In the genomic region with DNA sequence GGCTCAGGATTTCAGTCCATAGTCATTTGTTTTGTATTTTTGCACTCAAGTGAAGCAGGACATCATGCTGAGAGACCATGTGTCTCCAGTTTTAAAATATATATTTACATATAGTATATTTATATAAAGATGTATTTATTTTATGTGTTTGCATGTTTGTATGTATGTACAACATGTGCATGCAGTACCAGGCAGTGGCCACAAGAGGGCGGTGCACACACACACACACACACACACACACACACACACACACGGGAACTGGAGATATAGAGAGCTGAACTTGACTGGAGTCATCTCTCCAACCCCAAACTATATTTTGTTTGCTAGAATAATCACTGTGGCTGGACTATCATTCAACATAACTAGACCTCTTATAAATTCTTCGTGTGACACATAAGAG, we compare ENCODE assay signal across 14 mouse cellular contexts.
DNase-seq lines count a peak whose midpoint lies in the region; ATAC-seq and TF ChIP-seq lines count a peak whose summit lies in the region.
"Had no signal": no experiment of that assay in that cellular context is flagged by ENCODE, and none has a peak within 500 bp of the region (broad histone marks: within the 10 kb centered on the region; RNA-seq: fewer than 3 reads in every experiment).

No protein-coding gene starts in this region.

- 91% methylated on average over 3 of the region's 3 CpGs for WGBS in forebrain, embryonic 15.5 days
- WGBS in forebrain, embryonic 16.5 days, result 87% methylated on average over 3 of the region's 3 CpGs
- 77% methylated on average over 3 of the region's 3 CpGs for WGBS in stomach, postnatal 0 days
- WGBS in midbrain, embryonic 14.5 days, result 84% methylated on average over 3 of the region's 3 CpGs

- H3K4me3 ChIP-seq in forebrain, embryonic 15.5 days, result no peak overlapping the region
- H3K4me3 ChIP-seq in forebrain, embryonic 16.5 days (replicated peaks; ENCODE audit: low read length), result no peak overlapping the region
- no peak overlapping the region for H3K4me3 ChIP-seq in layer of hippocampus, adult 2 months
- H3K4me3 ChIP-seq in testis, adult 2 months (ENCODE audit: control insufficient read depth, low read depth, low read length), result no peak overlapping the region
- no peak overlapping the region for H3K4me3 ChIP-seq in stomach, postnatal 0 days (ENCODE audit: low read depth, low read length)
- H3K4me3 ChIP-seq in midbrain, embryonic 14.5 days (replicated peaks; ENCODE audit: low read depth, low read length), result no peak overlapping the region
- H3K4me3 ChIP-seq: limb, embryonic 13.5 days; midbrain, embryonic 15.5 days had no signal

- H3K27ac ChIP-seq in forebrain, embryonic 15.5 days (replicated peaks), result peak overlapping the region; percentile 89; the same call in 1 of the 2 replicates
- H3K27ac ChIP-seq in forebrain, embryonic 16.5 days (ENCODE audit: low read length), result no peak overlapping the region
- H3K27ac ChIP-seq in layer of hippocampus, adult 2 months, result no peak overlapping the region
- H3K27ac ChIP-seq in testis, adult 2 months (ENCODE audit: control insufficient read depth, insufficient read depth, low read depth, low read length), result no peak overlapping the region
- H3K27ac ChIP-seq in stomach, postnatal 0 days (replicated peaks), result no peak overlapping the region
- no peak overlapping the region for H3K27ac ChIP-seq in midbrain, embryonic 14.5 days (replicated peaks; ENCODE audit: low read depth, low read length)
- H3K27ac ChIP-seq: limb, embryonic 13.5 days had no signal

- no peaks in the 10 kb centered on the region for H3K9me3 ChIP-seq in forebrain, embryonic 15.5 days
- H3K9me3 ChIP-seq in forebrain, embryonic 16.5 days (ENCODE audit: control insufficient read depth, low read length), result no peaks in the 10 kb centered on the region
- no peaks in the 10 kb centered on the region for H3K9me3 ChIP-seq in stomach, postnatal 0 days (ENCODE audit: control insufficient read depth, low read length)
- no peaks in the 10 kb centered on the region for H3K9me3 ChIP-seq in midbrain, embryonic 14.5 days (ENCODE audit: control insufficient read depth, low read length)
- H3K9me3 ChIP-seq: midbrain, embryonic 15.5 days had no signal

- H3K4me1 ChIP-seq in forebrain, embryonic 15.5 days, result peaks cover 18% of the 10 kb centered on the region
- peaks cover 15% of the 10 kb centered on the region for H3K4me1 ChIP-seq in forebrain, embryonic 16.5 days (replicated peaks; ENCODE audit: control insufficient read depth, insufficient read depth, low read length)
- H3K4me1 ChIP-seq in testis, adult 2 months (ENCODE audit: control insufficient read depth, insufficient read depth, low read length), result peaks cover 4% of the 10 kb centered on the region; the same call in 1 of the 2 replicates
- no peaks in the 10 kb centered on the region; the same call in 1 of the 2 replicates for H3K4me1 ChIP-seq in stomach, postnatal 0 days (replicated peaks; ENCODE audit: control insufficient read depth, insufficient read depth)
- peaks cover 12% of the 10 kb centered on the region for H3K4me1 ChIP-seq in midbrain, embryonic 14.5 days (ENCODE audit: control insufficient read depth, insufficient read depth, low read length)

- peak; percentile 55 for TF ChIP-seq CTCF in layer of hippocampus, adult 2 months (conservative IDR thresholded peaks at IDR 0.05)
- peak; percentile 91; the same call in 1 of the 2 replicates for TF ChIP-seq CTCF in testis, adult 2 months (IDR thresholded peaks at IDR 0.05; ENCODE audit: control insufficient read depth, insufficient read depth, insufficient replicate concordance, low read depth, low read length)
- TF ChIP-seq CTCF in stomach, postnatal 0 days (IDR thresholded peaks at IDR 0.05; ENCODE audit: low read depth), result peak; percentile 55

- no peak overlapping the region for H3K9ac ChIP-seq in forebrain, embryonic 15.5 days (replicated peaks)
- H3K9ac ChIP-seq in forebrain, embryonic 16.5 days (replicated peaks; ENCODE audit: low read depth, low read length), result no peak overlapping the region
- H3K9ac ChIP-seq in stomach, postnatal 0 days (ENCODE audit: low read length), result no peak overlapping the region
- H3K9ac ChIP-seq in midbrain, embryonic 14.5 days (replicated peaks; ENCODE audit: low read length), result no peak overlapping the region
- H3K9ac ChIP-seq: limb, embryonic 13.5 days; midbrain, embryonic 15.5 days had no signal

- H3K27me3 ChIP-seq in forebrain, embryonic 15.5 days, result no peaks in the 10 kb centered on the region
- no peaks in the 10 kb centered on the region for H3K27me3 ChIP-seq in forebrain, embryonic 16.5 days (replicated peaks; ENCODE audit: control insufficient read depth, insufficient read depth, low read length)
- H3K27me3 ChIP-seq in testis, adult 2 months (ENCODE audit: control insufficient read depth, insufficient read depth, low read length), result no peaks in the 10 kb centered on the region
- no peaks in the 10 kb centered on the region for H3K27me3 ChIP-seq in stomach, postnatal 0 days (ENCODE audit: control insufficient read depth, insufficient read depth, low read length)
- no peaks in the 10 kb centered on the region for H3K27me3 ChIP-seq in midbrain, embryonic 14.5 days (ENCODE audit: control insufficient read depth, insufficient read depth, low read length)
- H3K27me3 ChIP-seq: limb, embryonic 13.5 days; midbrain, embryonic 15.5 days had no signal

- no peak for DNase-seq in layer of hippocampus, adult 2 months (ENCODE audit: low spot score in 2 of 2)
- DNase-seq in layer of hippocampus, adult 9-11 months, result no peak
- no peak for DNase-seq in testis, postnatal 14 days (ENCODE audit: low spot score)
- no peak for DNase-seq in stomach, postnatal 0 days (ENCODE audit: low spot score)
- DNase-seq in midbrain, embryonic 14.5 days, result no peak
- DNase-seq: cerebellum, adult 8-10 months; heart, postnatal 4 days; kidney, postnatal 25 days; lung, postnatal 4 days had no signal

- TF ChIP-seq EP300 in stomach, postnatal 0 days (optimal IDR thresholded peaks at IDR 0.05), result no peak

- H3K4me2 ChIP-seq in forebrain, embryonic 15.5 days (replicated peaks), result no peak overlapping the region
- H3K4me2 ChIP-seq in forebrain, embryonic 16.5 days (ENCODE audit: low read length), result no peak overlapping the region
- H3K4me2 ChIP-seq in stomach, postnatal 0 days (replicated peaks; ENCODE audit: low read depth), result no peak overlapping the region
- H3K4me2 ChIP-seq in midbrain, embryonic 14.5 days (ENCODE audit: low read length), result no peak overlapping the region
- H3K4me2 ChIP-seq: limb, embryonic 13.5 days; midbrain, embryonic 15.5 days had no signal

- ATAC-seq in forebrain, embryonic 15.5 days (replicated peaks), result no peak
- ATAC-seq in forebrain, embryonic 16.5 days, result no peak
- ATAC-seq in stomach, postnatal 0 days (ENCODE audit: low FRiP score, low TSS enrichment), result no peak
- no peak for ATAC-seq in midbrain, embryonic 14.5 days (ENCODE audit: low FRiP score, low TSS enrichment)
- ATAC-seq: midbrain, embryonic 15.5 days had no signal

- no peaks in the 10 kb centered on the region for H3K36me3 ChIP-seq in forebrain, embryonic 15.5 days
- no peaks in the 10 kb centered on the region for H3K36me3 ChIP-seq in forebrain, embryonic 16.5 days (ENCODE audit: control insufficient read depth, insufficient read depth)
- H3K36me3 ChIP-seq in testis, adult 2 months (ENCODE audit: control insufficient read depth, insufficient read depth, low read length), result no peaks in the 10 kb centered on the region
- H3K36me3 ChIP-seq in stomach, postnatal 0 days (ENCODE audit: control insufficient read depth, insufficient read depth, low read length), result no peaks in the 10 kb centered on the region
- no peaks in the 10 kb centered on the region for H3K36me3 ChIP-seq in midbrain, embryonic 14.5 days (ENCODE audit: control insufficient read depth, insufficient read depth, low read length)
- H3K36me3 ChIP-seq: limb, embryonic 13.5 days; midbrain, embryonic 15.5 days had no signal

- TF ChIP-seq POLR2A in testis, adult 2 months (IDR thresholded peaks at IDR 0.05; ENCODE audit: control insufficient read depth, low read depth, low read length), result no peak
